Mouse (Mus musculus): ENCODE results near the gene Sprn.

DNA sequence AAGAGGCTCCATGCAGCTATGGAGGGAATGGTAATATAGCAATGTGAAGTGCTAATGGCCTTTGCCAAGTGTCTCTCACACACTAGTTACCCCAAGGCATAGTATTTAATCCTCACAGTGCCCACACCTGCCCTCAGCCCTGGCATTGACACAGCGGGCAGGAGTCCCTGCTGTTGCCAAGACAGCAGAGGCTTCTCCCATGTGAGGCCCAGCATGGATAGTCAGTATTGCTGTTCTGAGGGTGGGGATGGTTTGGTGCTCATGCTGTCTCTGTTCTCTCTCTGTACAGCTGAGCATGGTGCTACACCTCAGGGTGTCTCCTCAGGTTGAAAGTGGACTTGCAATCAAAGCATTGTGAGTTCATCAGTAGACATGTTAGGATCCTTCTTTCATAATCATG, 35.8 kb upstream of the Sprn start:
- no peak for TF ChIP-seq POLR2A (IDR thresholded peaks at IDR 0.05; ENCODE audit: control insufficient read depth, low read depth, low read length)
- TF ChIP-seq CTCF (IDR thresholded peaks at IDR 0.05; ENCODE audit: control insufficient read depth, insufficient read depth, insufficient replicate concordance, low read depth, low read length), result no peak
